Mouse (Mus musculus) kidney, postnatal 36 days (tissue): ENCODE data around the gene Gm3880.
"Not testable (repeated sequence)": the region's sequence is repeated elsewhere in the genome, so short reads cannot be mapped to it uniquely, and the experiment has no call there.

Experiments
- DNase-seq, 2 experiments: peaks; one replicate each; pipeline ENCODE4 v3.0.0; 2021 to 2022; ENCODE audit warnings: mixed read lengths in 2 of 2

Gene Gm3880

GRCm38 (mm10) chrX:102686872-102687271 lies at the start of gene Gm3880:
TSS of gene Gm3880 (minus strand) at chrX:102686972.
- DNase-seq, result not testable (repeated sequence)

- DNase-seq, result not testable (repeated sequence)
These were observed 37.5 kb upstream of the Gm3880 start for GRCm38 (mm10) chrX:102724226-102724625.

- DNase-seq, result not testable (repeated sequence)
These were observed 20.8 kb upstream of the Gm3880 start, which contains the start of the genes Gm9112 and Dmrtc1b for GRCm38 (mm10) chrX:102707535-102707934. TSS of gene Gm9112 (minus strand) at chrX:102707635. TSS of gene Dmrtc1b (plus strand) at chrX:102707865.

DNA sequence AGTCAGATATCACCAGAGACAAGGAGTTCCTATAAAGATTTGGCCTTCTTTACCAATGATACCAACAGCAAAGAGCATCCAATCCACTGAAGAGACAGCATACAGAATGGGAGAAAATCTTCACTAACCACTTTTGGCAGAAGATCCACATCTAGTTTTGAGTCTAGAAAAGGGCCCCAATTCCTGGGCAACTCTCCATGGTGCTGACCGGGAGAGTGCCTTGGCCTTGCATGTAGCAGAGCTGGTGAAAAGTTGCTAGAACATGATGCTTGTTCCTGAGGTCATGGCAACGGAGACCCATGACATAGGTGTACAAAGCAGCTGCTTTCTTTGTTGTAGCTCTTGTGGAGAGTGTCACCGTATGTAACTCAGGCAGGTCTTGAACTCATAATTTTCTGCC lies 13.9 kb upstream of the Gm3880 start:
- peak; percentile 2 to 19 for DNase-seq

DNA sequence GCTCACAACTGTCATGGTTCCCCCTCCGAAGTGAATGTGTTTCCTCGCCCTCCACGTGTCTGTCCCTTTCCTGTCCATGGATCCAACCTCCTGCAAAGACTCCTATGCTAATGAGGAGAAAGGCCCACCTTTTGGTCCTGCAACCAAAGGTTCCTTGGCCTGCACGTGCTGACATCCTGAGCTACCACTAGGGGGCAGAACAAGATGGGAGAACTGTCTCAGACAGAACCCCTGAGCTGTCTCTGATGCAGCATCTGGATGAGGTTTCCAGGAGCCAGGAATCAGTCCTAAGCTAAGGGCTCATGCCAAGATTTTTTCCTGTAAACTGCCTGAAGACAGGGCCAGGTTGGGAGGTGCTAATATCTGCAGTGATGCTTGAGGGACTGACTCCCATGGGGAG lies 2.5 kb upstream of the Gm3880 start:
- peak; percentile 18 to 46 for DNase-seq

- DNase-seq, result not testable (repeated sequence)
These were observed 2.1 kb downstream of the Gm3880 start for GRCm38 (mm10) chrX:102684706-102685105.

DNA sequence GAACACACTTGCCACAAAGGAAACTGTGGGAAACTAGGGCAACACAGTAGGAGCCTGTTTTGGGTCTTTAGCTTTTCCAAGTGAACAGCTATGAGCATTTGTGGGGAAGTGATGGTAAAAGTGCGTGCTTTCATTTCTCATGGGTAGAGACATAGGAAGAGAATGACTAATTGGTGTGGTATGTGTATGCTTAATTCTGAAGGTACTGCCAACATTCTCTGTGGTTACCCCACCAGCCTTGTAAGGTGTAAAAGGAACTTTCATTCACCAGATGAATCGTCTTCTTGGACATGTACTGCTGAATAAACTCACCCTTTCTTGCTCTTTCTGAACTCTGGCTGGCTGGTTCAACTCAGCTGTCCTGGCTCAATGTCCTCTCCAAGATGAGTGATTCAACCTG lies 20.1 kb downstream of the Gm3880 start:
- no peak for DNase-seq

DNA sequence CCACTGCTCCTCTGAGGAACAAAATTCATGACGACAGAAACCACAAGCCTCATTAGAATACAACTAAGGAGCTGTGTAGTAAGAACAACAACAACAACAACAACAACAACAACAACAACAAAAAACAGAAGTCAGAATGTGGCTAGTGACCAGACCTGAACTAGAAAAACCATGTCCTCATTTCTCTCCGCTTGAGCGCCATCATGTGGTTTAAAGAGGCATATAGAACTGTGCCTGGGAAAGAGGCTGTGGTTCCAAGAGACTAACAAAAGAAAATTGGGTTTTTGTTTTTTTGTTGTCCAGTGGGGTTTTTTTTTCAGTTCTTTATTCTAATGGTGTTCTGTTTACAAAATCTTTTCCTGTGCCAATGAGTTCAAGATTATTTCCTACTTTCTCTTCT lies 26.1 kb downstream of the Gm3880 start:
- peak; percentile 18 to 51 for DNase-seq

GRCm38 (mm10) chrX:102645691-102646090 lies 41.1 kb downstream of the Gm3880 start:
- no peak for DNase-seq

DNA sequence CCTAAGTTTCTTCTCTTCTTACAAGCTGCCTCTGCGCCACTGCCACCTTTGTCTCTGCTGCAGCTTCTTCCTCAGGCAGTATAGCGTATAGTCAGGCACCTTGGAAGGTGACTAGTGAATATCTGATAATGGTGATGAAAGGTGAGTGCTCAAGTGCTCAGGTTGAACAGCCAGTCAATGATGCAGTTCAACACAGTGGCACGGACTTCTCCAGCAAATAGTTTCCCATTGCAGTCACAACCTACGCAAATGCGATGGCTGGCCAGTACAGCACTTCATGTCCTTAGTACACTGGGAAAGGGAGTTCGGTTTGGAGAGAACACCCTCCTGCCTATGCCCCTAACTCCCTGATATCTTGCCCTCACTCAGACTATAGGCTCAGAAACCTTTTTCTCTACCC lies 41.6 kb downstream of the Gm3880 start:
- peak in 1 of 2 experiments; percentile 1 for DNase-seq

GRCm38 (mm10) chrX:102644573-102644951 lies 42.2 kb downstream of the Gm3880 start:
- DNase-seq, result peak; percentile 23 to 35

GRCm38 (mm10) chrX:102643823-102644572 lies 42.8 kb downstream of the Gm3880 start, which contains the start of gene Phka1:
TSS of gene Phka1 (minus strand) at chrX:102644246.
- DNase-seq, result peak; percentile 87 to 94
